Mouse (Mus musculus): ENCODE measurements around the gene Mmp17.

- TF ChIP-seq CTCF (IDR thresholded peaks at IDR 0.05; ENCODE audit: borderline replicate concordance, control insufficient read depth, extremely low read depth, insufficient read depth, low read length, poor library complexity): no peak
- TF ChIP-seq POLR2A (IDR thresholded peaks at IDR 0.05; ENCODE audit: control insufficient read depth, extremely low read depth, insufficient read depth, low read length, poor library complexity): no peak
Observed at GRCm38 (mm10) chr5:129611060-129611459, 27.1 kb downstream of the Mmp17 start.
